In genomic region chr2:32761859-32762258, GRCm38 (mm10) we compare ENCODE assay signal across 28 mouse cellular contexts. TPM values are rescaled to one million over a fixed set of nuclear protein-coding genes. Genes with fewer than 3 reads are reported as not detected.
DNase-seq lines count a peak whose midpoint lies in the region; TF ChIP-seq lines count a peak whose summit lies in the region.
"Had no signal": no experiment of that assay in that cellular context is flagged by ENCODE, and none has a peak within 500 bp of the region (broad histone marks: within the 10 kb centered on the region; RNA-seq: fewer than 3 reads in every experiment).

No protein-coding gene starts in this region.

- WGBS in hindbrain, embryonic 10.5 days = 97% methylated on average over 4 of the region's 4 CpGs

- H3K9me3 ChIP-seq in hindbrain, embryonic 10.5 days = no peaks in the 10 kb centered on the region
- H3K9me3 ChIP-seq: embryonic facial prominence, embryonic 10.5 days; embryonic facial prominence, embryonic 13.5 days; forebrain, embryonic 12.5 days; forebrain, embryonic 15.5 days; G1E; heart, embryonic 12.5 days; hindbrain, embryonic 12.5 days; hindbrain, embryonic 15.5 days had no signal

- peaks cover 22% of the 10 kb centered on the region for H3K4me1 ChIP-seq in hindbrain, embryonic 10.5 days (replicated peaks)

- no peaks in the 10 kb centered on the region for H3K27me3 ChIP-seq in hindbrain, embryonic 10.5 days (ENCODE audit: insufficient read depth, poor library complexity, severe bottlenecking)
- H3K27me3 ChIP-seq: CH12.LX; embryonic facial prominence, embryonic 13.5 days; forebrain, embryonic 12.5 days; forebrain, embryonic 15.5 days; heart, embryonic 12.5 days; hindbrain, embryonic 12.5 days; hindbrain, embryonic 15.5 days had no signal

- intact Hi-C loops in left cerebral cortex, adult 2 months (cut with DNase I) = no loop called here
- intact Hi-C loops in left cerebral cortex, postnatal 14 days (cut with DNase I) = no loop called here

- no peak for TF ChIP-seq CTCF in left cerebral cortex, adult 2 months (IDR thresholded peaks at IDR 0.05)

- H3K36me3 ChIP-seq in hindbrain, embryonic 10.5 days = peaks cover 42% of the 10 kb centered on the region

- peak; percentile 61 to 64 for DNase-seq in cerebellum, postnatal 10 days
- DNase-seq in cerebellum, postnatal 36 days = no peak
- DNase-seq in left cerebral cortex, adult 2 months (ENCODE audit: extremely low spot score in 1 of 2, low spot score in 2 of 2) = no peak
- no peak for DNase-seq in left cerebral cortex, postnatal 14 days (ENCODE audit: low spot score in 2 of 2)
- DNase-seq in adipocyte (ENCODE audit: low spot score) = peak; percentile 51
- DNase-seq in hindbrain, embryonic 10.5 days (ENCODE audit: low spot score) = no peak
- DNase-seq: adrenal gland, adult 8-10 months; adrenal gland, postnatal 25 days; B cell, adult 2 months; cerebellum, adult 18-20 months; cerebellum, adult 9-10 months; embryo, embryonic 11 days; gastrocnemius, adult 2 months; gastrocnemius, postnatal 14 days; heart, adult 11 months; heart, postnatal 14 days; heart, postnatal 4 days had no signal

- H3K27ac ChIP-seq in left cerebral cortex, adult 2 months = 0 out of 2 replicates have a peak overlapping the region, but pooled peaks have one; percentile 24
- H3K27ac ChIP-seq in hindbrain, embryonic 10.5 days = no peak overlapping the region
- H3K27ac ChIP-seq: embryonic facial prominence, embryonic 10.5 days; embryonic facial prominence, embryonic 13.5 days; forebrain, embryonic 12.5 days; forebrain, embryonic 15.5 days; gastrocnemius, adult 2 months; hindbrain, embryonic 12.5 days; hindbrain, embryonic 15.5 days had no signal

- H3K4me3 ChIP-seq in left cerebral cortex, adult 2 months = no peak overlapping the region
- no peak overlapping the region for H3K4me3 ChIP-seq in hindbrain, embryonic 10.5 days
- H3K4me3 ChIP-seq: embryonic facial prominence, embryonic 10.5 days; embryonic facial prominence, embryonic 13.5 days; erythroblast, embryonic 14.5 days; forebrain, embryonic 12.5 days; forebrain, embryonic 15.5 days; gastrocnemius, adult 2 months; heart, embryonic 12.5 days; hindbrain, embryonic 12.5 days; hindbrain, embryonic 15.5 days had no signal

RNA-seq across cellular contexts. Expression of gene Tor2a, which starts 4.8 kb away (rescaled TPM):
- 10 to 100 TPM; 30.4 to 30.7 TPM for total RNA-seq in left cerebral cortex, adult 2 months (2021)
- 10 to 100 TPM; 27.6 to 30.4 TPM for total RNA-seq in left cerebral cortex, postnatal 14 days (2021)
- polyA plus RNA-seq in hindbrain, embryonic 10.5 days (2016; fragmentation: Nextera tagmentation; extraction: Ambion mirVana) = 56.9 and 61.6 TPM in 2 replicates

RNA-seq across cellular contexts. Expression of gene Ttc16, which starts 13.6 kb away (rescaled TPM):
- total RNA-seq in left cerebral cortex, adult 2 months (2021) = under 1 TPM; 0.40 to 0.52 TPM
- under 1 TPM; 0.23 to 0.35 TPM for total RNA-seq in left cerebral cortex, postnatal 14 days (2021)
- 0.31 and 0.73 TPM in 2 replicates for polyA plus RNA-seq in hindbrain, embryonic 10.5 days (2016; fragmentation: Nextera tagmentation; extraction: Ambion mirVana)
- total RNA-seq: gastrocnemius, adult 2 months; gastrocnemius, postnatal 14 days; gastrocnemius, postnatal 4 days had no signal
- polyA plus RNA-seq: erythroblast, embryonic 14.5 days had no signal

RNA-seq across cellular contexts. Expression of gene Ptrh1, which starts 13.7 kb away (rescaled TPM):
- 1 to 10 TPM; 7.9 to 9.3 TPM for total RNA-seq in left cerebral cortex, adult 2 months (2021)
- 1 to 10 TPM; 6.1 to 7.6 TPM for total RNA-seq in left cerebral cortex, postnatal 14 days (2021)
- 5.7 and 7.2 TPM in 2 replicates for polyA plus RNA-seq in hindbrain, embryonic 10.5 days (2016; fragmentation: Nextera tagmentation; extraction: Ambion mirVana)
- polyA plus RNA-seq: erythroblast, embryonic 14.5 days had no signal

RNA-seq across cellular contexts. Expression of gene 6330409D20Rik, which starts 21.0 kb away (rescaled TPM):
- 1 to 10 TPM; 1.6 to 2.2 TPM for total RNA-seq in left cerebral cortex, adult 2 months (2021)
- 1 to 10 TPM; 2.2 to 3.8 TPM for total RNA-seq in left cerebral cortex, postnatal 14 days (2021)
- 1.3 and 1.7 TPM in 2 replicates for polyA plus RNA-seq in hindbrain, embryonic 10.5 days (2016; fragmentation: Nextera tagmentation; extraction: Ambion mirVana)
- total RNA-seq: adrenal gland, adult 8-10 months; adrenal gland, postnatal 25 days; CH12.LX; G1E; gastrocnemius, adult 2 months; gastrocnemius, postnatal 14 days; gastrocnemius, postnatal 4 days; heart, postnatal 14 days; heart, postnatal 4 days had no signal
- polyA plus RNA-seq: erythroblast, embryonic 14.5 days; G1E; heart, embryonic 12.5 days had no signal

RNA-seq across cellular contexts. Expression of gene Cfap157, which starts 22.4 kb away (rescaled TPM):
- under 1 TPM; 0.20 to 0.61 TPM for total RNA-seq in left cerebral cortex, adult 2 months (2021)
- under 1 TPM in 1 of 2 experiments, not detected in 1; 0.33 TPM for total RNA-seq in left cerebral cortex, postnatal 14 days (2021)
- polyA plus RNA-seq in hindbrain, embryonic 10.5 days (2016; fragmentation: Nextera tagmentation; extraction: Ambion mirVana) = 1.1 and 1.2 TPM in 2 replicates
- total RNA-seq: adrenal gland, adult 8-10 months; adrenal gland, postnatal 25 days; CH12.LX; gastrocnemius, adult 2 months; gastrocnemius, postnatal 4 days; heart, postnatal 4 days had no signal
- polyA plus RNA-seq: erythroblast, embryonic 14.5 days; G1E had no signal

Comparison
In these comparisons a context has a peak if more than half of its experiments do, and no peak if none do; other contexts are left out.
1. DNase-seq: peak in cerebellum, postnatal 10 days (2 of 2) and adipocyte (single experiment); none in cerebellum, postnatal 36 days (0 of 2), left cerebral cortex, adult 2 months (0 of 2), left cerebral cortex, postnatal 14 days (0 of 2) and hindbrain, embryonic 10.5 days (single experiment).